Mouse (Mus musculus): Measurements from ENCODE around the gene Gm20388. TPM values are rescaled to one million over a fixed set of nuclear protein-coding genes. Genes with fewer than 3 reads are reported as not detected.

Gm20388 gene
- polyA plus RNA-seq, 1 experiment from 2014 or later, result 12.4 TPM

- H3K27me3 ChIP-seq (replicated peaks; ENCODE audit: control insufficient read depth, insufficient read depth, low read length), result no peaks in the 10 kb centered on the region
- no peaks in the 10 kb centered on the region for H3K36me3 ChIP-seq (ENCODE audit: control insufficient read depth, insufficient read depth, low read length)
- H3K4me3 ChIP-seq (ENCODE audit: low read length), result no peak overlapping the region
- H3K9ac ChIP-seq (ENCODE audit: low read depth, low read length), result no peak overlapping the region
- no peak overlapping the region for H3K27ac ChIP-seq (ENCODE audit: low read depth, low read length)
- no peak for ATAC-seq
- no peaks in the 10 kb centered on the region for H3K4me1 ChIP-seq (ENCODE audit: control insufficient read depth, insufficient read depth, low read depth, low read length)
- no peaks in the 10 kb centered on the region for H3K9me3 ChIP-seq (ENCODE audit: control insufficient read depth, low read length)
- WGBS, result 88% methylated on average over 3 of the region's 3 CpGs
- H3K4me2 ChIP-seq (ENCODE audit: low read length), result no peak overlapping the region
These were observed 4450.3 kb downstream of the Gm20388 start for GRCm38 (mm10) chr8:124360911-124361310.

- no peaks in the 10 kb centered on the region for H3K4me1 ChIP-seq (ENCODE audit: control insufficient read depth, insufficient read depth, low read depth, low read length)
- ATAC-seq, result no peak
- H3K9ac ChIP-seq (ENCODE audit: low read depth, low read length), result no peak overlapping the region
- no peak overlapping the region for H3K27ac ChIP-seq (ENCODE audit: low read depth, low read length)
- no peaks in the 10 kb centered on the region for H3K9me3 ChIP-seq (ENCODE audit: control insufficient read depth, low read length)
- no peak overlapping the region for H3K4me3 ChIP-seq (ENCODE audit: low read length)
- H3K27me3 ChIP-seq (replicated peaks; ENCODE audit: control insufficient read depth, insufficient read depth, low read length), result no peaks in the 10 kb centered on the region
- WGBS, result 85% methylated on average over 11 of the region's 11 CpGs
- no peaks in the 10 kb centered on the region for H3K36me3 ChIP-seq (ENCODE audit: control insufficient read depth, insufficient read depth, low read length)
- H3K4me2 ChIP-seq (ENCODE audit: low read length), result no peak overlapping the region
These were observed 4451.3 kb downstream of the Gm20388 start for GRCm38 (mm10) chr8:124361773-124362427.

- Histone ChIP-seq H3K27ac (ENCODE audit: low read depth, low read length) (no peak overlapping the region), H3K27me3 (replicated peaks; ENCODE audit: control insufficient read depth, insufficient read depth, low read length) (no peaks in the 10 kb centered on the region), H3K4me3 (ENCODE audit: low read length) (no peak overlapping the region), H3K4me2 (ENCODE audit: low read length) (no peak overlapping the region), H3K36me3 (ENCODE audit: control insufficient read depth, insufficient read depth, low read length) (no peaks in the 10 kb centered on the region), H3K9me3 (ENCODE audit: control insufficient read depth, low read length) (no peaks in the 10 kb centered on the region), H3K4me1 (ENCODE audit: control insufficient read depth, insufficient read depth, low read depth, low read length) (no peaks in the 10 kb centered on the region), H3K9ac (ENCODE audit: low read depth, low read length) (no peak overlapping the region)
- 77% methylated on average over 7 of the region's 7 CpGs for WGBS
- no peak for ATAC-seq
These were observed 4451.9 kb downstream of the Gm20388 start for GRCm38 (mm10) chr8:124362589-124362988.

DNA sequence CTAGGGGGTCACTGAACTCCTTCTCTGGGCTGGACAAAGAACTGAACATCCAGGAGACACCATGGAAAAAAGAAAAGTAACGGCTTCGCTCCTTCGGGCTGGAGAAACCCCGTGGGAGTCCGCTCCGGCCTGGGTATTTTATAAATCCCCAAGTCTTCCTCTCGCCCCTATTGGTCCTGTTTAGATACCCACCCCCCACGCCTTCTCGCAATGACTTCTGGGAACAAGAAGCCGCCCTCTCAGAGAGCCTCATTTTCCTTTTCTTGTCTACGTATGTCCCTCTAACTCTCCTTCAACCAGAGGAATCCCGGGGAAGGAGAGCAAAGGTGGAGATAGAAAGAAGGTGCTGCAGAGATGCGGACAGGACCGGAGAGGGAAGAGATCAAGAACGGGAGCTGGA, 4452.7 kb downstream of the Gm20388 start:
- WGBS, result 93% methylated on average over 15 of the region's 15 CpGs
- Histone ChIP-seq H3K27me3 (replicated peaks; ENCODE audit: control insufficient read depth, insufficient read depth, low read length) (no peaks in the 10 kb centered on the region), H3K9me3 (ENCODE audit: control insufficient read depth, low read length) (no peaks in the 10 kb centered on the region), H3K9ac (ENCODE audit: low read depth, low read length) (no peak overlapping the region), H3K4me3 (ENCODE audit: low read length) (no peak overlapping the region), H3K4me1 (ENCODE audit: control insufficient read depth, insufficient read depth, low read depth, low read length) (no peaks in the 10 kb centered on the region), H3K4me2 (ENCODE audit: low read length) (no peak overlapping the region), H3K36me3 (ENCODE audit: control insufficient read depth, insufficient read depth, low read length) (no peaks in the 10 kb centered on the region), H3K27ac (ENCODE audit: low read depth, low read length) (no peak overlapping the region)
- no peak for ATAC-seq

GRCm38 (mm10) chr8:124368213-124368612, 4457.6 kb downstream of the Gm20388 start:
- Histone ChIP-seq H3K4me1 (ENCODE audit: control insufficient read depth, insufficient read depth, low read depth, low read length) (no peaks in the 10 kb centered on the region), H3K27ac (ENCODE audit: low read depth, low read length) (no peak overlapping the region), H3K36me3 (ENCODE audit: control insufficient read depth, insufficient read depth, low read length) (no peaks in the 10 kb centered on the region; the same call in 1 of the 2 replicates), H3K4me2 (ENCODE audit: low read length) (no peak overlapping the region), H3K9me3 (ENCODE audit: control insufficient read depth, low read length) (no peaks in the 10 kb centered on the region), H3K27me3 (replicated peaks; ENCODE audit: control insufficient read depth, insufficient read depth, low read length) (no peaks in the 10 kb centered on the region), H3K9ac (ENCODE audit: low read depth, low read length) (no peak overlapping the region), H3K4me3 (ENCODE audit: low read length) (no peak overlapping the region)
- peak; percentile 55; the same call in 1 of the 2 replicates for ATAC-seq
- 10% methylated on average over 8 of the region's 8 CpGs for WGBS

DNA sequence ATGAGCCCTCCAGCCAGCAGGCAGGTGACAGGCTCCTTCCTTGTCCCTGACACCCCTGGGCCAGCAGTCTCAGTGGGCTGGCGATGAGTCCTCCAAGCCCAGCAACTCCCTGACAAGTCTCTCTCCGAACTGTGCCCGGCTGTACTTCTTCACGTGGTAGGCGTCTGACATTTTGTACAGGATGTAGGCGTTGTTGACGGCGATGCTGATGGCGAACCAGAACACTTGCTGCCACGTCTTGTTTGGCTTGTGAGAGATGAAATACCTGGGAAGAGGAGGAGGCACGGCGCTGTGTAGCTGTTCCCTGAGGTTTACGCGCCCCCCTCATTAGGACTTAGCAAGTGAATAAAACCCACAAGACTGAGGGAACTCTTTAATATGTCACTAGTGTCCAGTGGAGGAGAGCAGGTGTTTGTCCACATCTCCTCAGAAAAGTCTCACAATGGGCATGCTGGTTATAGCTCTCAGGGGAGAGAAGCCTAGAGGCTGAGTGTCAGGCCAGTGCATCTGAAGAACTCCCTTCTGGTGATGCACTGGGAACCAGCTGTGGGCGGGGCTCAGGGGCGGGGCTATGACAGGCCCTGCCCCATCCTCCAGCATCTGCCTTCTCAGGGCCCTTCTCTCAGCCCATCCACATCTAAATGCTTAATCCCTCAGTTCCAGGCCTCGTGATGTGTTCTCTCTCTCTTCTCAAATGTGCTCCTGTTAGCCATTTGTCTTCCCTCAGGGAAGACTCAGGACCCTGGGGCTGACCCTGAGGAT, 4460.0 kb downstream of the Gm20388 start:
- no peak for ATAC-seq
- no peak overlapping the region for H3K27ac ChIP-seq (ENCODE audit: low read depth, low read length)
- H3K36me3 ChIP-seq (ENCODE audit: control insufficient read depth, insufficient read depth, low read length), result no peaks in the 10 kb centered on the region; the same call in 1 of the 2 replicates
- H3K9ac ChIP-seq (ENCODE audit: low read depth, low read length), result no peak overlapping the region
- 78% methylated on average over 17 of the region's 17 CpGs for WGBS
- no peak overlapping the region for H3K4me2 ChIP-seq (ENCODE audit: low read length)
- H3K4me3 ChIP-seq (ENCODE audit: low read length), result no peak overlapping the region
- no peaks in the 10 kb centered on the region for H3K27me3 ChIP-seq (replicated peaks; ENCODE audit: control insufficient read depth, insufficient read depth, low read length)
- no peaks in the 10 kb centered on the region for H3K9me3 ChIP-seq (ENCODE audit: control insufficient read depth, low read length)
- no peaks in the 10 kb centered on the region for H3K4me1 ChIP-seq (ENCODE audit: control insufficient read depth, insufficient read depth, low read depth, low read length)

DNA sequence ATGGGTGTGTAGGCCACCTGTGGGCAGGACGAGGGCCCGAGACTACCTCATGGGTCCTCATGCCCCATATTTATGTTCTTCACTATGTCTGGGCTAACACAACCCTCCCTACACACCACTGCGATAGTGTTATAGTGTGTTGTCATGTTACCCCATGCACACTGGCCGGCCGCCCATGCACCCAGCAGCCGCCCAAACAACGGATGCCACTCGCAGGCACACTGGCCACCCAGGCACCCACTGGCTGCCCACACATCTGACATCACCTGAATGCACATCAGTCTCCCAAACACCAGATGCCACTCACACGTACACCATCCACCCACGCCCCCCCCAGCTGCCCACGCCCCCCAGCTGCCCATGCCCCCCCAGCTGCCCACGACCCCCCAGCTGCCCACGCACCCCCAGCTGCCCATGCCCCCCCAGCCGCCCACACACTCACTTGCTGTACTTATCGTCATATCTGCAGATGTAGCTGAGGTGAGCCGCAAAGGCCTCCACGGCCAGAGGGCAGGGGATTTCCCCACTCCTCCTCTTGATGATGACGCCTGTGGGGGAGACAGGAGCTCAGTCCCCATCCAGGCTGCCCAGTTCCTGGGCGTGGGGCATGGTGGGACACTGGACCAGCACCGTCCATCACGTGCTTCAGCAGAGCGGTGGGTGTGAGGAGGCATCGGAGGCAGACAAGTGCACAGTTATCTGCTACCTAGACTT, 4460.9 kb downstream of the Gm20388 start:
- WGBS, result 89% methylated on average over 23 of the region's 23 CpGs
- H3K9me3 ChIP-seq (ENCODE audit: control insufficient read depth, low read length), result no peaks in the 10 kb centered on the region
- no peak overlapping the region for H3K4me2 ChIP-seq (ENCODE audit: low read length)
- no peaks in the 10 kb centered on the region for H3K27me3 ChIP-seq (replicated peaks; ENCODE audit: control insufficient read depth, insufficient read depth, low read length)
- no peaks in the 10 kb centered on the region; the same call in 1 of the 2 replicates for H3K36me3 ChIP-seq (ENCODE audit: control insufficient read depth, insufficient read depth, low read length)
- ATAC-seq, result no peak
- H3K9ac ChIP-seq (ENCODE audit: low read depth, low read length), result no peak overlapping the region
- H3K27ac ChIP-seq (ENCODE audit: low read depth, low read length), result no peak overlapping the region
- no peaks in the 10 kb centered on the region for H3K4me1 ChIP-seq (ENCODE audit: control insufficient read depth, insufficient read depth, low read depth, low read length)
- no peak overlapping the region for H3K4me3 ChIP-seq (ENCODE audit: low read length)

GRCm38 (mm10) chr8:124373753-124374152, 4463.1 kb downstream of the Gm20388 start:
- Histone ChIP-seq H3K9me3 (ENCODE audit: control insufficient read depth, low read length) (no peaks in the 10 kb centered on the region), H3K27ac (ENCODE audit: low read depth, low read length) (no peak overlapping the region), H3K9ac (ENCODE audit: low read depth, low read length) (no peak overlapping the region), H3K4me1 (ENCODE audit: control insufficient read depth, insufficient read depth, low read depth, low read length) (no peaks in the 10 kb centered on the region), H3K27me3 (replicated peaks; ENCODE audit: control insufficient read depth, insufficient read depth, low read length) (no peaks in the 10 kb centered on the region), H3K36me3 (ENCODE audit: control insufficient read depth, insufficient read depth, low read length) (no peaks in the 10 kb centered on the region; the same call in 1 of the 2 replicates), H3K4me3 (ENCODE audit: low read length) (no peak overlapping the region), H3K4me2 (ENCODE audit: low read length) (no peak overlapping the region)
- no peak for ATAC-seq
- WGBS, result 85% methylated on average over 5 of the region's 5 CpGs

- no peaks in the 10 kb centered on the region for H3K9me3 ChIP-seq (ENCODE audit: control insufficient read depth, low read length)
- no peak overlapping the region for H3K9ac ChIP-seq (ENCODE audit: low read depth, low read length)
- H3K36me3 ChIP-seq (ENCODE audit: control insufficient read depth, insufficient read depth, low read length), result no peaks in the 10 kb centered on the region; the same call in 1 of the 2 replicates
- no peak overlapping the region for H3K27ac ChIP-seq (ENCODE audit: low read depth, low read length)
- H3K4me2 ChIP-seq (ENCODE audit: low read length), result no peak overlapping the region
- ATAC-seq, result no peak
- no peaks in the 10 kb centered on the region for H3K27me3 ChIP-seq (replicated peaks; ENCODE audit: control insufficient read depth, insufficient read depth, low read length)
- WGBS, result 71% methylated on average over 6 of the region's 6 CpGs
- H3K4me3 ChIP-seq (ENCODE audit: low read length), result no peak overlapping the region
- H3K4me1 ChIP-seq (ENCODE audit: control insufficient read depth, insufficient read depth, low read depth, low read length), result no peaks in the 10 kb centered on the region
These were observed 4464.5 kb downstream of the Gm20388 start for GRCm38 (mm10) chr8:124375168-124375567.
